Mouse (Mus musculus): ENCODE data around the gene Nupl1. TPM values are rescaled to one million over a fixed set of nuclear protein-coding genes. Genes with fewer than 3 reads are reported as not detected.

The Nupl1 gene
- polyA plus RNA-seq, 1 experiment from 2014 or later, result 0.15 TPM

DNA sequence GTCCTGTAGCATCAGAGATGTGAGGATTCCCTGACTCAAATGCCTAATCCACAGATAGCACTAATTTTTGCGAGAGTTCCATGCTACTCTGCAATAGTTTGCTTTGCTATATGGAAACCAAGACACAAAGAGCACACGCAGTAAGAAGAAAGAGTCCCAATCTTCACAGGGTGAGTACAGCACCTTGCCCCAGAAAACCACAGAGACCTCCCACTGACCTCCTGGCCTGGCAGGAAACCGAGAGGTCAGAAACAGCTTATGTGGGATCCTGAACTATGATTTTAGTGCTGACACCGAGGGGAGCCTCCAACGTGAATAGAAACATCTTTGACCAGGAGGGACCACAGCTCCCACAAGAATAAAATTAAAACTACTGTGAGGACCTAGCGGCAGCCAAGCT is 113.4 kb downstream of the Nupl1 start:
- Histone ChIP-seq H3K9me3 (replicated peaks) (no peaks in the 10 kb centered on the region), H3K36me3 (no peaks in the 10 kb centered on the region), H3K9ac (replicated peaks) (no peak overlapping the region), H3K27ac (replicated peaks) (no peak overlapping the region), H3K4me2 (no peak overlapping the region), H3K4me1 (no peaks in the 10 kb centered on the region), H3K4me3 (replicated peaks) (no peak overlapping the region), H3K27me3 (replicated peaks) (no peaks in the 10 kb centered on the region)
- ATAC-seq (ENCODE audit: low FRiP score), result no peak
- WGBS, result 81% methylated on average over 6 of the region's 6 CpGs

DNA sequence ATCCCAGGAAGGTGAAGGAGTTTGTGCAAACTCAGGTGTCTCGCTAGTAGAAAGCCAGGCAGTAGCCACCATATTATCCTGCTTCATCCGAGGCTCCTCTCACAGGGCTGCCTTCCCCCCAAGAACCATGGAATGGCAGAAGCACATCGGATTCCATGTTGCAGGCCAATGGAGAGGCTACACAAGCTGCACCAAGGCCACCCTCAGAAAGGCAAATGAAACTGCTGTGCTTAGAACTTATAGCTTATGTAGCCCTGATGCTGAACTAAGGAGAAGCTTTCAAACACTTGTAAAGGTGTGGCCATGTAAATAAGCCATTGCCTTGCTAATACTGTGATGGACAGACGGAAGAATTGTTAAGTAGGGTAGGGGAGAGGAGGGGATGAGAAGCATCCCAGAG is 115.4 kb downstream of the Nupl1 start:
- no peak overlapping the region for H3K4me3 ChIP-seq (replicated peaks)
- no peaks in the 10 kb centered on the region for H3K4me1 ChIP-seq
- H3K9ac ChIP-seq (replicated peaks), result no peak overlapping the region
- no peak overlapping the region for H3K4me2 ChIP-seq
- no peak overlapping the region for H3K27ac ChIP-seq (replicated peaks)
- 89% methylated on average over 4 of the region's 4 CpGs for WGBS
- no peaks in the 10 kb centered on the region for H3K36me3 ChIP-seq
- no peak for ATAC-seq (ENCODE audit: low FRiP score)
- no peaks in the 10 kb centered on the region for H3K27me3 ChIP-seq (replicated peaks)
- H3K9me3 ChIP-seq (replicated peaks), result no peaks in the 10 kb centered on the region

DNA sequence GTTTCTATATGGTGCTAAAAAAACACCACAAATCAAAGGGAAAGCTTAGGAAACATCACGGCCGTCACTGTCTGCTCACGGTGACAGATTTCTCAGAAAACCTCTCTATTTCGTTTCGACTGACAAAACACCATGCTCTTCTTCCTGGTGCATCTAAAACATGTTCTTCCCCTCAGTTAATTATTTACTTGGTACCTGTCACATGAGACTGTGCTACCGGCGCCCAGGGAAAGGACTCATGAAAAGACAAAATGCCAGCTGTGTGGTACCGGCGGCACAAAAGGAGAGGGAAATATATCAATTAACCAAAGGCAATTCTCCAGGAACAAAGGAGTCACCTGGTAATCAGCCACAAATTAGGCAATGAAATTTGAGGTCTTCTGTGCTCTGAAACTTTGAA is 116.5 kb downstream of the Nupl1 start:
- H3K9me3 ChIP-seq (replicated peaks), result no peaks in the 10 kb centered on the region
- WGBS, result 53% methylated on average over 9 of the region's 9 CpGs
- no peak overlapping the region for H3K4me2 ChIP-seq
- no peaks in the 10 kb centered on the region for H3K36me3 ChIP-seq
- H3K27ac ChIP-seq (replicated peaks), result no peak overlapping the region
- no peaks in the 10 kb centered on the region for H3K4me1 ChIP-seq
- no peak for ATAC-seq (ENCODE audit: low FRiP score)
- no peaks in the 10 kb centered on the region for H3K27me3 ChIP-seq (replicated peaks)
- H3K4me3 ChIP-seq (replicated peaks), result no peak overlapping the region
- H3K9ac ChIP-seq (replicated peaks), result no peak overlapping the region

MicroRNAs within 50 kb of the gene (microRNA counts, 519-probe panel; counts per million panel counts)
- not detected for microRNA mmu-miR-719

Small RNA genes lying within 50 kb of the gene (microRNA-seq; reads per million reads assigned to microRNA genes)
- not detected for gene Mir719

Other genes with a start within 250 kb of the Nupl1 start
- 35.4 and 46.8 TPM in 2 replicates for gene Atp8a2, start 54.3 kb downstream of the Nupl1 start, polyA plus RNA-seq (2015; fragmentation: Nextera tagmentation; extraction: Ambion mirVana)
- 43.9 and 46.7 TPM in 2 replicates for gene Gm49336, start 76 bp upstream of the Nupl1 start, polyA plus RNA-seq (2015; fragmentation: Nextera tagmentation; extraction: Ambion mirVana)
- 50.0 and 54.9 TPM in 2 replicates for gene Mtmr6, start 13.8 kb upstream of the Nupl1 start, polyA plus RNA-seq (2015; fragmentation: Nextera tagmentation; extraction: Ambion mirVana)
- gene Amer2, start 121.8 kb upstream of the Nupl1 start, polyA plus RNA-seq (2015; fragmentation: Nextera tagmentation; extraction: Ambion mirVana), result 21.8 and 30.5 TPM in 2 replicates